Mouse (Mus musculus): Measurements from ENCODE around the gene Cldn18. TPM values are rescaled to one million over a fixed set of nuclear protein-coding genes. Genes with fewer than 3 reads are reported as not detected.

Cldn18 gene
- total and polyA plus RNA-seq, 2 experiments from 2014 or later: not detected

DNA sequence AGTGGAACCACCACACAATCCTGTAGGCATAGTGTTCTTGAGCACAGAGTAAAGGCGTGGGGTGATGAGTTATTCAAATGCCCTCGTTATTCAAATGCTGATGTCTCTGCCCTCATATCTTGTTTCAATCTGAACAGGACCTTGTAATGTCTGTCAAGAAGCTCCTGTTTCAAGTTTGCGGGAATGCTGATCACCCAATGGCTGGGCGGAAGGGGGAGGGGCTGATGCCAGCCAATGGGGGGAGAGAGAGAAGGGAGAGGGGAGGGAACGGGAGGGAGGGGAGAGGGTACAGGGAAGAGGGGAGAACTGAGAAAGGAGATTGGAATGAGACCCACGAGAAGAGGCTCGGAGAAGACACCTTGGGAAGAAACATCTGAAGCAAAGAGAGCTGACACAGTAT, 22.1 kb downstream of the Cldn18 start:
- H3K9ac ChIP-seq (replicated peaks; ENCODE audit: low read length, poor library complexity, severe bottlenecking): no peak overlapping the region
- no peak for ATAC-seq (ENCODE audit: low FRiP score)
- H3K9me3 ChIP-seq (ENCODE audit: low read length): no peaks in the 10 kb centered on the region
- no peaks in the 10 kb centered on the region for H3K36me3 ChIP-seq (ENCODE audit: insufficient read depth, low read length)
- no peaks in the 10 kb centered on the region for H3K27me3 ChIP-seq (ENCODE audit: insufficient read depth, low read length)
- WGBS: 72% methylated on average over 7 of the region's 7 CpGs
- no peak for TF ChIP-seq CTCF (IDR thresholded peaks at IDR 0.05)
- H3K4me3 ChIP-seq (ENCODE audit: low read depth, low read length): no peak overlapping the region
- H3K4me1 ChIP-seq (ENCODE audit: insufficient read depth, low read length): no peaks in the 10 kb centered on the region
- no peak overlapping the region for H3K4me2 ChIP-seq (ENCODE audit: low read depth, low read length, poor library complexity, severe bottlenecking)
- DNase-seq (ENCODE audit: low spot score): no peak
- no peak overlapping the region for H3K27ac ChIP-seq (ENCODE audit: low read depth, low read length)

DNA sequence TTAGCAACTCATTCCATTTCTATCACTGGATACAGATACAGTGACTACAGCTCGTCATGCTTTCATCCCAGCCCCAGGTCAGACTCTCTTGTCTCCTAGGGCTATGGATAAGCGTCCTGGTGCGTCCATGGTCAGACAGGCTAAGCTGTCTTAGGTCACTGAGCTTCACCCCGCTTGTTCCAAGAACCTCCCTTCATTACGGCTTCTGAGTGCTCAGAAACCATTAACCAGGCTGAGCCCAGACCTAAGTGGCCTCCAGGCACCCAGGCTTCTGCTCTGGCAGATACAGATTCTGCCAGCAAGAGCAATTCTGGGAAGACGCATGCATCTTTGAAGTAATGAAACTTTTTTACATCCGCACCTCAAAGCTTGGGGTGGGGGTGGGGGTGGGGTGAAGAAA, 26.7 kb downstream of the Cldn18 start:
- Histone ChIP-seq H3K27me3 (ENCODE audit: insufficient read depth, low read length) (no peaks in the 10 kb centered on the region), H3K9me3 (ENCODE audit: low read length) (no peaks in the 10 kb centered on the region), H3K9ac (replicated peaks; ENCODE audit: low read length, poor library complexity, severe bottlenecking) (no peak overlapping the region), H3K4me2 (ENCODE audit: low read depth, low read length, poor library complexity, severe bottlenecking) (no peak overlapping the region), H3K36me3 (ENCODE audit: insufficient read depth, low read length) (no peaks in the 10 kb centered on the region), H3K4me3 (ENCODE audit: low read depth, low read length) (no peak overlapping the region), H3K4me1 (ENCODE audit: insufficient read depth, low read length) (peaks cover 2% of the 10 kb centered on the region; the same call in 1 of the 2 replicates), H3K27ac (ENCODE audit: low read depth, low read length) (no peak overlapping the region)
- no peak for TF ChIP-seq CTCF (IDR thresholded peaks at IDR 0.05)
- ATAC-seq (ENCODE audit: low FRiP score): no peak
- DNase-seq (ENCODE audit: low spot score): no peak
- WGBS: 78% methylated on average over 7 of the region's 7 CpGs

DNA sequence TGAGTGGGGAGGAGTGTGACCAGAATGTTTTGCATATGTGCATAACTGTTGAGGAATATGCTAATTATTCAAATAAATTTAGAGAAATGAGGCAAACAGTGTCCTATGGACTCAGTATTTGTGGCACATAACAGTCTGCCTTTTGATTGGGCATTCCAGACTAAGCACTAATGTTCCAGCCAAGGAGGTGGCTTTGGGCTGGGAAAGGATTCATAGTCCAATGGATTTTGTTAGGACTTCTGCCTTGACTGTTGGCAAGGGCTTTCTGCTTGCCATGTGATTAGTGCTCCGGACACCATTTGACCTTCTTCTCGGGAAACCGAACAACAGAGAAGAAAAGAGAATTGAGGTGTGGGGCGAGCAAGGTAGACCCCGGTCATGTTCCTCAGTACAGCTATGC, 27.3 kb downstream of the Cldn18 start:
- Histone ChIP-seq H3K4me3 (ENCODE audit: low read depth, low read length) (no peak overlapping the region), H3K4me2 (ENCODE audit: low read depth, low read length, poor library complexity, severe bottlenecking) (no peak overlapping the region), H3K36me3 (ENCODE audit: insufficient read depth, low read length) (no peaks in the 10 kb centered on the region), H3K4me1 (ENCODE audit: insufficient read depth, low read length) (peaks cover 7% of the 10 kb centered on the region; the same call in 1 of the 2 replicates), H3K9me3 (ENCODE audit: low read length) (no peaks in the 10 kb centered on the region), H3K27ac (ENCODE audit: low read depth, low read length) (no peak overlapping the region), H3K27me3 (ENCODE audit: insufficient read depth, low read length) (no peaks in the 10 kb centered on the region), H3K9ac (replicated peaks; ENCODE audit: low read length, poor library complexity, severe bottlenecking) (no peak overlapping the region)
- WGBS: 93% methylated on average over 5 of the region's 5 CpGs
- no peak for TF ChIP-seq CTCF (IDR thresholded peaks at IDR 0.05)
- ATAC-seq (ENCODE audit: low FRiP score) (no peak), DNase-seq (ENCODE audit: low spot score) (no peak)

DNA sequence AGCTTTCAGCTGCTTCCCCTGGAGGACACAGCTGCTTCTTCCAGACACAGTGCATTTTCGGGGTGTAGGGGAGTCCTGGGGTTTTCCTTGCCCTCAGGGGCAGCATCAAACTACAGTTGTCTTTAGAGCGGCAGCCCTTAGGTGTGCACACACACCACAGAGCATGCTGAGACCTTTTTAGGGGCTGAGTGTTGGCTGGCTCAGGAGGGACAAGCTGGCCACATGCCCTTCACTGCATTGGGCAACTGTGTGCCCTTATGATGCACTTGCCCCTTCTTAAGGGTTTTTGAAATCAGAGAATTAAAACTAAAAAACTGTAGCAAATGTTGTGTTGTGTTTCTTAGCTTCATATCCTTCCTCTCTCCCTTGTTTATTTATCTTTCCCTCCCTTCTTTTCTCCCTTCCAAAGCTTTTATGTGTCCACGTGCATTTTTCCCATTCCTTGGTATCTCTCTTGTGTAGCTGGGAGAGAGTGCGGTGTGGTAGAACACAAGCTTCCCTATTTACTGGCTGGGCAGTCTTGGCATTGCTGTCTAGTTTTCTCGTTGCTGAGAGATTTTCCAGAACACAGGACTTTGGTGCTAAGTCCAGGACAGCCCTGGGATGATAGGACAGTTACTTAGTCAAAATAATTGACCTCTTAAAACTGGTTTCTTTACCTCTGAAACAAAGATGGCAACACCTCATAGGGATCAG, 31.4 kb downstream of the Cldn18 start:
- DNase-seq (ENCODE audit: low spot score) (no peak), ATAC-seq (ENCODE audit: low FRiP score) (no peak)
- Histone ChIP-seq H3K9ac (replicated peaks; ENCODE audit: low read length, poor library complexity, severe bottlenecking) (no peak overlapping the region), H3K4me2 (ENCODE audit: low read depth, low read length, poor library complexity, severe bottlenecking) (no peak overlapping the region), H3K27me3 (ENCODE audit: insufficient read depth, low read length) (no peaks in the 10 kb centered on the region), H3K27ac (ENCODE audit: low read depth, low read length) (no peak overlapping the region; the same call in 1 of the 2 replicates), H3K9me3 (ENCODE audit: low read length) (no peaks in the 10 kb centered on the region), H3K4me1 (ENCODE audit: insufficient read depth, low read length) (peaks cover 10% of the 10 kb centered on the region; the same call in 1 of the 2 replicates), H3K4me3 (ENCODE audit: low read depth, low read length) (no peak overlapping the region), H3K36me3 (ENCODE audit: insufficient read depth, low read length) (no peaks in the 10 kb centered on the region)
- no peak for TF ChIP-seq CTCF (IDR thresholded peaks at IDR 0.05)
- 55% methylated on average over 5 of the region's 5 CpGs for WGBS

DNA sequence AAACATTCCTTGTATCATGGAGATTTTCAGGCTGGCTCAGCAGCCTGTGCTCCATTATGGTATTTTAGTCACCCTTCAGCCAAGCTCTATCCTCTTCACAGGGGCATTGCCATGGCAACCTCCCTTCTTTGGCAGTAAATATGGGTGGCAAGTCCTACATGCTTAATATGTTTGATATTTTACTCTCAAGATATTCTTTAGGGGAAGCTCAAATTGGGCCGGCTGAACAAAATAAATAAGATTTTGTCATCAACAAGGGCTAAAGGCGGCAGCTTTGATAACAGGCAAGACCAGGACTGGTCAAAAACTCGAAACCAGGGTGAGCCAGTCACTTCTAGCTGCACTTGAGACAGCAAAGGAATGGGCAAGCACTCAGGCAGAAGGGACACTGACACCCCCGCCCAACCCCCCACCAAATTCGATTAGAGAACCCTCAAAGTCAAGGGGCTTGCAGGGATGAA, 32.0 kb downstream of the Cldn18 start:
- Histone ChIP-seq H3K9me3 (ENCODE audit: low read length) (no peaks in the 10 kb centered on the region), H3K4me3 (ENCODE audit: low read depth, low read length) (no peak overlapping the region), H3K9ac (replicated peaks; ENCODE audit: low read length, poor library complexity, severe bottlenecking) (no peak overlapping the region), H3K4me2 (ENCODE audit: low read depth, low read length, poor library complexity, severe bottlenecking) (no peak overlapping the region), H3K27ac (ENCODE audit: low read depth, low read length) (peak overlapping the region; percentile 18; the same call in 1 of the 2 replicates), H3K4me1 (ENCODE audit: insufficient read depth, low read length) (peaks cover 10% of the 10 kb centered on the region; the same call in 1 of the 2 replicates), H3K36me3 (ENCODE audit: insufficient read depth, low read length) (no peaks in the 10 kb centered on the region), H3K27me3 (ENCODE audit: insufficient read depth, low read length) (no peaks in the 10 kb centered on the region)
- ATAC-seq (ENCODE audit: low FRiP score) (peak; percentile 63; the same call in 1 of the 2 replicates), DNase-seq (ENCODE audit: low spot score) (peak; percentile 74)
- no peak for TF ChIP-seq CTCF (IDR thresholded peaks at IDR 0.05)
- 51% methylated on average over 5 of the region's 5 CpGs for WGBS

DNA sequence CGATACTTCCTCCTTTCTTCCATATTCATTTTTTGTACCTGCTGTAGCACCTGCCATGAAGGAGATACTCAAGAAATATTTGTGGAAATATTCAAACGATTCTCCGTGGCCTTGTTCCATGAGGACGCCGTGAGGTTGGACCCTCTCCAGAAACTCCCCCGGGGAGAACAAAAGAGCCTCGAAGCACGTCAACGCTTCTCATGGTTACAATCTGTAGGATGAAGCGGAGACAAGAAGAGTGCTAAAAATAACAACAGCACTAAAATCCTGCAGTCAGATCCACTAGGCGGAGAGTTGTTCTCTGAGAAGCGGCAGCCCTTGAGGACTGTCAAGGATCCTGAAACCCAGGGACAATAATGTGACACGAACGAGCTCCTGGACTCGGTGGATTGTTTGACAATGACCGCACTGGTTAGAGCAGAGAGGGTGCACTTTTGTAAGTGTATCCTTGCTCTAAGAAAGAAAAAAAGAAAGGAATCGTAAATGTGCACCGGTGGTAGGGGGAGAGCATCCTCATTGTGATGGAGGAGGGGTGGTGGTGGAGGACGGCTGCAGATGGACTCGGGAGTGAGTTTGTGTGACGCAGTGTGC, 35.0 kb downstream of the Cldn18 start:
- no peak for DNase-seq (ENCODE audit: low spot score)
- no peak for ATAC-seq (ENCODE audit: low FRiP score)
- Histone ChIP-seq H3K27me3 (ENCODE audit: insufficient read depth, low read length) (no peaks in the 10 kb centered on the region), H3K4me2 (ENCODE audit: low read depth, low read length, poor library complexity, severe bottlenecking) (no peak overlapping the region), H3K36me3 (ENCODE audit: insufficient read depth, low read length) (no peaks in the 10 kb centered on the region), H3K4me3 (ENCODE audit: low read depth, low read length) (no peak overlapping the region), H3K9ac (replicated peaks; ENCODE audit: low read length, poor library complexity, severe bottlenecking) (no peak overlapping the region), H3K4me1 (ENCODE audit: insufficient read depth, low read length) (peaks cover 10% of the 10 kb centered on the region; the same call in 1 of the 2 replicates), H3K9me3 (ENCODE audit: low read length) (no peaks in the 10 kb centered on the region), H3K27ac (ENCODE audit: low read depth, low read length) (no peak overlapping the region)
- TF ChIP-seq CTCF (IDR thresholded peaks at IDR 0.05): no peak
- WGBS: 64% methylated on average over 21 of the region's 21 CpGs

Measured in midbrain, postnatal 0 days (tissue).